Mouse (Mus musculus): ENCODE data around the gene Abhd15.
"Not testable (repeated sequence)": the region's sequence is repeated elsewhere in the genome, so short reads cannot be mapped to it uniquely, and the experiment has no call there.

The Abhd15 gene

DNA sequence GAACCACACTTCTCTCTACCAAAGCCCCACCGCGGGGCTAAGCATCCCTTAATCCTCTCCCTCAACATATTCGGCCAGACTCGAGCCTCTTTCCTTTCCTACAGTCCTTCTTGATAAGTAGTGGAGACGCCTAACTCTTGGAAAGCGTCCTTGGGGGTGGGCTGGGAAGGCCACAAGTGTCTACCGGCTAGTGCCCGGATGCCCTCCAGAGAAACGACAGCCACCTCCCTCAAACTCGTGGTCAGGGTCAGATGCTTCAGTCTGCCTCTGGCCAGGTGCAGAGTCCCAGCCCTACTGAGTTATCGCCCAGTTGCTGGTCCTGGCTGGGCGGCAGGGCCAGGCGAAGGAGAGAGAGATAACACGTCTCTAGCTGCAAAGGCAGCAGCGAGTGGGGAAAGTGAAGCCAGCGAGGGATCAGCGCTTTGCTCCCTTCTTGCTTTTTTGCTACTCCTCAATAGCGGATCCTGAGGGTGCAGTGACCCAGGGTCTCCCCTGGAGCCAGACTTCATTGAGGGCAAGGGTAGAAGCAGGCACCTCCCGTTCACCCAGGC lies 565 bp upstream of the Abhd15 start:
- peak; percentile 21 for DNase-seq

DNA sequence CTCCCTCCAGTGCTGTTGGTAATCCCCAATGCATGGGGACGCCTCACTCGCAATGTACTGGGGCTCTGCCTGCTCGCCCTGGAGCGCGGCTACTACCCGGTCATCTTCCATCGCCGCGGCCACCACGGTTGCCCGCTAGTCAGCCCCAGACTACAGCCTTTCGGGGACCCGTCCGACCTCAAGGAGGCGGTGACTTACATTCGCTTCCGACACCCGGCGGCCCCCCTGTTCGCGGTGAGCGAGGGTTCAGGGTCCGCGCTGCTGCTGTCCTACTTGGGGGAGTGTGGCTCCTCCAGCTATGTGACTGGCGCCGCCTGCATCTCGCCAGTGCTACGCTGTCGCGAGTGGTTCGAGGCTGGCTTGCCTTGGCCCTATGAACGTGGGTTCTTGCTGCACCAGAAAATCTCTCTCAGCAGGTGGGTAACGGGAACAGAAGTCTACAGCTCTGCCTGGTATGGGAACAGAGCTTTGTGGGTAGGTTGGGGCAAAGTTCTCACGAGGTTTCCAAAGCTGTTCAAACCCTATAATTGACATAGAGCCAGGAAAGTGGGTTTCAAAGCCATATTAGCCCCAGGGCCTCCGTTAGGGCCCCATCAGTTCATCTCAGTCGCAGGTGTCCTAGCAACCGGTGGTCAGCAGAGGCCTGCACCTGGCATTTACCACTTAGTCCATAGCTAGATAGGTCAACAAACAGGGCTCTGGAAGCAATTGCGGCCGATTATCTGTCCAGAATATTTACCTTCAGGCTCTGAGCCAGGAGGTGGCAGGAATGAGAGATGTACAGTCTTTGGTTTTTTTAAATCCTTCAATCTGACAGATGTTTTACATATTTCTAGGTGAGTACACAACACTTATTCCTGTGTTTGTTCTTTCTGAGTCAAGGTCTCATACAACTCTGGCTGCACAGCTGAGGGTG lies 974 bp downstream of the Abhd15 start, which contains the start of gene Trp53i13:
TSS of gene Trp53i13 (minus strand) at position 344 of the 916 bp plus-strand sequence.
- no peak for DNase-seq

- no peak for DNase-seq
These were observed 1.9 kb downstream of the Abhd15 start for GRCm38 (mm10) chr11:77516553-77517425.

GRCm38 (mm10) chr11:77518051-77518798 lies 3.3 kb downstream of the Abhd15 start:
- DNase-seq: no peak

- no peak for DNase-seq
These were observed 4.1 kb downstream of the Abhd15 start, which contains the start of gene Gm10392 for GRCm38 (mm10) chr11:77519043-77519442. TSS of gene Gm10392 (minus strand) at chr11:77519198.

DNA sequence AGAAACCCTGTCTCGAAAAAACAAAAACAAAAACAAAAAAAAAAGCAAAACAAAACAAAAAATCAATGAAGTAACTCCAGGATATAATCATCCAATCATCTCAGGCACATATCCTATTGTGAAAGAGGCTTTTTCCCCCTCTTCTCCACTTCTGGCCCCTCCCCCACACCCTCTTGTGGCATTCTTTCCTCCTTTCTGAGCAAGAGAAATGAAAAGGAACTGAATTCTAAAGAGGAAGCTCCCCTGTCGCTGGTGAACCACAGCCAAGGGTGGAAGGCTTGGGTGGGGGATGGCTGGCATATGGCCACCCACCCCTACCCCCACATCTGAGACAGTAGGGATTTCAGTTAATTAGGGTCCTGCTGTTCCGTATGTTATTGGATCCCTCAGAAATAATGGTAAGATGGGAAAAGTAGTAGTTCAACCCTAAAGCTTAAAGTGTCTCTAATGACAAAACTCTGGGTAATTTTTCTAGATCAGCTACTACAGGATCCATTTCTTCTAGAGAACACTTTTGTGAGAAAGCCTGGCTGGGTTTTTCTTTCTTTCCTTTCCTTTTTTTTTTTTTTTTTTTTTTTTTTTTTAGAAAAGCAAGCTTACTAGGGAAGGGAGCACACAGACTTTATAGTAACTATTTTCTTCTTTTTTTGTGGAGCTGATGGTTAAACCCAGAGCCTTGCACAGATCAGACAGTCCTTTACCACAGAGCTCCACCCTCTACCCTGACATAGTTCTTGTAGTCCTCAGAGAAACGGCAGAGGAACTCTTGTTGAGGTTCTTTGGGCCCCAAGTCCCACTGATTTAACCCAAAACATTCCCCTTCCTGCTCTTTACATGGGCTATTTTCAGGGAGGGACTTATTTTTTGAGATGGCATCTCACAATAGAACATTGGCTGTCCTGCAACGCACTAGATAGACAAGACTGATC lies 5.9 kb downstream of the Abhd15 start:
- DNase-seq: no peak

GRCm38 (mm10) chr11:77525804-77526486 lies 11.0 kb downstream of the Abhd15 start:
- no peak for DNase-seq

DNA sequence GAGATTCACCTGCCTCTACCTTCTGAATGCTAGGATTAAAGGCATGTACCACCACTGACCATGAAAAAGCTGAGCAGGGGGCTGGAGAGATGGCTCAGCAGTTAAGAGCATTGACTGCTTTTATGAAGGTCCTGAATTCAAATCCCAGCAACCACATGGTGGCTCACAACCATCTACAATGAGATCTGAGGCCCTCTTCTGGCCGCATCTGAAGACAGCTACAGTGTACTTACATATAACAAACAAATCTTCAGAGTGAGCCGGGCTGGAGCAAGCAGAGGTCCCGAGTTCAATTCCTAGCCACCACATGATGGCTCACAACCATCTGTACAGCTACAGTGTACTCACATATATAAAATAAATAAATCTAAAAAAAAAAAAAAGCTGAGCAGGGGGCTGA lies 13.5 kb downstream of the Abhd15 start:
- DNase-seq: not testable (repeated sequence)

DNA sequence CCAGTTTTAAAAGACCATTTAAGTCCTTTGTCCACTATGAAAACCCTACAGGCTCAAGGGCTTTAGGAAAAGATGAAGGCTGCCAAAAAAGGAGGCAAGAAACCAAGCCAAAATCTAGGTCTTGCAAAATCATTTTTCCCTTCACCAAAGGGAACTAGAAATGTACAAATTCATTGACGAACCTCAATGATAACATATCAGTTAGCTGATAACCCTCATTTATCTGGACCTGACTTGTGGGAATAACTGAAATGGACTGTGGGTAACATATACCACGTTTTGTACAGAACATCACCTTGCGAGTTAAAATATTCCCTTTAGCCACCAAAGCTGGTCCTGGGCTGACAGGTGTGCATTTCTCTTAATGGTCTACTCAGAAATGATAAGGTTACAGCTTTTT lies 14.7 kb downstream of the Abhd15 start:
- no peak for DNase-seq

- DNase-seq: no peak
These were observed 15.9 kb downstream of the Abhd15 start for GRCm38 (mm10) chr11:77530862-77531261.

DNA sequence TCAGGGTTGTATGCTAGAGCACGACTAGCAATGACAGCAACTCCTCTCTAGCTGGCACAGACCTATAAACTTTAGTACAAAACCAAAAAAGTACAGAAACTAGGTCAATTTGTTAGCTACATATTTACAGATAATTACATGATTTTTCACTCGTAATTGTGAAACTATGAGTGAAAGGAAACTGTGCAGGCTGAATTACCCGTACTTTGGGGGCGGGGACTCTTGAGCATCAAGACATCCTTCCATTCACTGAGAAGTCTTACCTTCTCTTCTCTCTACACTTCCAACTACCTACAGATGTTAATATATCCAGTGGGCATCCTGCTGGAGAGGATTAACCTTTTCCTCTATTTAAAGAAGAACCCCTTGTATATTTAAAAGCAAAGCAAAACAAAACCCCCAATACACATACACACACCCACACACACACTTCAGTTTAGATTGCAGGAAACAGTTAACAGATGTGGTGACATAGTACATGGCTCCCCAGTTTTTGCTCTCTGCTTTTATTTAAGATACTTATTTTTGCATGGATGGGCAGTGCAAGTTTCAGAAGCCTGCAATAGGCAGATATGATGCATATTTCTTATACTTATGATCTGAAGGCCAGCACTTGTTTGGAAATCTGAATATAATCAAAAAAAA lies 17.4 kb downstream of the Abhd15 start:
- DNase-seq: no peak

- no peak for DNase-seq
These were observed 30.3 kb downstream of the Abhd15 start for GRCm38 (mm10) chr11:77545261-77545660.

- peak; percentile 63 for DNase-seq
These were observed 70.3 kb downstream of the Abhd15 start for GRCm38 (mm10) chr11:77585201-77585600.

All from cerebellum, adult 8-10 months (tissue).